Mouse (Mus musculus): ENCODE results near the gene Odf4.
A peak's percentile ranks its signal among the peaks of the same experiment; 100 is the strongest.
"Not testable (repeated sequence)": the region's sequence is repeated elsewhere in the genome, so short reads cannot be mapped to it uniquely, and the experiment has no call there.

Gene Odf4

GRCm38 (mm10) chr11:68926981-68927380 is at the start of gene Odf4:
Gene Odf4, minus strand, starts transcription at chr11:68927081.
- no peak for DNase-seq (ENCODE audit: low read depth, low spot score)

- DNase-seq (ENCODE audit: low read depth, low spot score), result no peak
Observed at GRCm38 (mm10) chr11:68975601-68976000, 48.7 kb upstream of the Odf4 start.

- DNase-seq (ENCODE audit: low read depth, low spot score), result no peak
Observed at GRCm38 (mm10) chr11:68975085-68975484, 48.2 kb upstream of the Odf4 start, which contains the start of gene Rangrf. Gene Rangrf, minus strand, starts transcription at chr11:68975185.

- DNase-seq (ENCODE audit: low read depth, low spot score), result no peak
Observed at GRCm38 (mm10) chr11:68974059-68974450, 47.2 kb upstream of the Odf4 start.

DNA sequence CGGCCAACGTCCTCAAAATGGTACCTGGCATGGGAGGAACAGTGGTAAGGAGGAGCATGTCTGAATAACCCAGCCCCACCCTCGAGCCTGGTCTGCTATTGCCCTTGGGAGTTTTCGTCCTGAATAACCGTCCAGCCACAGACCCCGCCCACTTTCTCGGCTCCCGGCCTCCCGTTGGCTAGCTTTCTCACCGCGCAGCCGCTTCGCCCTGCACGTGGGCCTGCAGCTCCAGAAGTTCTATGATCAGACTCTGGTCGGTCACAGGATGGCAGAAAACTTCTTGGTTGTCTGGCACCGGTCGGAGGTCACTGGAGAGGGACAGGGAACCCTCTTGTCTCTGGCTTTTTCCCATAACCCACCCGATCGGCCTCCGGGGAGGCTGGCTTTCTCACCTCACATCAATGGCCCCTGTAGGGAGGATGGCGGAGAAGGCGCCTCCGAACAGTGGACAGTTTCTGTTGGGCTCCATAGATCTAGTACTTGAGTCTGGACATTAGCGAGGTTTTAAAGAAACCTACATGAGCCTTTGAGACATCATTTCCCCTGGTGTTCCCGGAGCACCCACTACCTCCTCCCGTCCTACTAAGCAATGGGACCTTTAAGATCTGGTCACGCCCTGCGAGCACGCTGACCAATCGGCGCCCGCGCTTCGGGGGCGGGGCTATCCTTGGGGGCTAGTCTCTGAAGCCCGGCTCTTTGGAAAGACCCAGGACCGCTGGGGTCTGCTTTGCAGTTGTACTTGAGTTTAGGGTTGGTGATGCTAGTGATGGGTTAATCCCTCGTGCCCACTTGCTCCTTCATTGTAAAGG is 46.6 kb upstream of the Odf4 start:
- not testable (repeated sequence) for DNase-seq (ENCODE audit: low read depth, low spot score)

GRCm38 (mm10) chr11:68970232-68970631 is 43.4 kb upstream of the Odf4 start:
- DNase-seq (ENCODE audit: low read depth, low spot score), result no peak

DNA sequence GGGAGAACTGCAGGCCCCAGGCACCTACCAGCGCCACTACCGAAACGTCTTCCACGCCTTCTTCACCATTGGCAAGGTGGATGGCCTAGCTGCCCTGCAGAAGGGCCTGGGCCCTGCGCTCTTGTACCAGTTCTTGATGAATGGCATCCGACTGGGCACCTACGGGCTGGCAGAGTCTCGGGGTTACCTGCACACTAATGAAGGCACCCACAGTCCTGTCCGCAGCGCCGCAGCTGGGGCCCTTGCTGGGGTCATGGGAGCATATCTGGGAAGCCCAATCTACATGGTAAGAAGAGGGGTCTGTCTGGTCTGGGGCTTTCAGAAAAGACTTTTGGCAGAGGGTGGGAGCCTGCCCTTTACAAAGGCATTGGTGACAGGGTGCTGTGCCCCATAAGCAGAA is 41.9 kb upstream of the Odf4 start:
- DNase-seq (ENCODE audit: low read depth, low spot score), result no peak

GRCm38 (mm10) chr11:68967337-68968282 is 40.7 kb upstream of the Odf4 start, which contains the start of gene Slc25a35:
Gene Slc25a35, plus strand, starts transcription at chr11:68968131.
- peak; percentile 88 for DNase-seq (ENCODE audit: low read depth, low spot score)

DNA sequence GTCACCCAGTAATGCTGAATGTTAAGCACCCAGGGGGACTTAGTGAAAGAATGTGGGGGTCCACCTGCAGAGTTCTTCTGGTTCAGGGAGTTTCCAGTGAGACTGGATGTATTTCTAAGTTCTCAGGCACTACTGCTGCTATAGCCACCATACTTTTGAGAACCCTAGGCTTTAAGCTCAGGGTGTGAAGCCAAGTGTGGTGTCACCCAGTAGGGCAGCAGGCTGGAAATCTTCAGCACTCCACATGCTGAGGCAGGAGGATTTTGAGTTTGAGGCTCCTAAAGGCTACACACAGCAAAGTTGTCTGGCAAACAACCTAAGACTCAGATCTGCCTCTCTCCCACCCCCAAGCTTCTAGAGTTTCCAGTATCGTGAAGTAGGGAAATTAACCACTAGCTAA is 39.7 kb upstream of the Odf4 start:
- no peak for DNase-seq (ENCODE audit: low read depth, low spot score)

- no peak for DNase-seq (ENCODE audit: low read depth, low spot score)
Observed at GRCm38 (mm10) chr11:68965845-68966244, 39.0 kb upstream of the Odf4 start.

GRCm38 (mm10) chr11:68965050-68965449 is 38.2 kb upstream of the Odf4 start:
- no peak for DNase-seq (ENCODE audit: low read depth, low spot score)

- DNase-seq (ENCODE audit: low read depth, low spot score), result no peak
Observed at GRCm38 (mm10) chr11:68963405-68963804, 36.5 kb upstream of the Odf4 start.

GRCm38 (mm10) chr11:68962159-68962558 is 35.3 kb upstream of the Odf4 start:
- not testable (repeated sequence) for DNase-seq (ENCODE audit: low read depth, low spot score)

- DNase-seq (ENCODE audit: low read depth, low spot score), result no peak
Observed at GRCm38 (mm10) chr11:68961596-68961995, 34.7 kb upstream of the Odf4 start.

DNA sequence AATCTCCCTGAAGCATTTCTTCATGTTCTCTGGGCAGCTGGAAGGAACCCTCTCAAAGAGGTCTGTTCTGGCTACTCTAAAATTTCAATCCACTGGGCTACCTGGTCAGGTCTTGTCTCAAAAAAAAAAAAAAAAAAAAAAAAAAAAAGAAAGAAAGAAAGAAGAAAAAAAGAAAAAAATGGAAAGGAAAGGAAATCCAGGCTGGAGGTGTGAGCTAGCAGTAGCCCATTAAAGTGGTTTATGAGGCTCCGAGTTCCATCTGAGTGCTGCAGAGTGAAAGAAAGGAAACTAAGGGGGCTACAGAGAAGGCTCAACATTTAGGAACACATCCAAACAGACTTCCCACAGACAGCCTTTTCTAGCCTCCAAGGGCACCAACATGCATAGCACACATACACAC is 31.1 kb upstream of the Odf4 start:
- DNase-seq (ENCODE audit: low read depth, low spot score), result no peak

GRCm38 (mm10) chr11:68957308-68957707 is 30.4 kb upstream of the Odf4 start, which contains the start of gene Arhgef15:
Gene Arhgef15, minus strand, starts transcription at chr11:68957480.
- DNase-seq (ENCODE audit: low read depth, low spot score), result no peak

- DNase-seq (ENCODE audit: low read depth, low spot score), result no peak
Observed at GRCm38 (mm10) chr11:68956697-68957096, 29.8 kb upstream of the Odf4 start.

DNA sequence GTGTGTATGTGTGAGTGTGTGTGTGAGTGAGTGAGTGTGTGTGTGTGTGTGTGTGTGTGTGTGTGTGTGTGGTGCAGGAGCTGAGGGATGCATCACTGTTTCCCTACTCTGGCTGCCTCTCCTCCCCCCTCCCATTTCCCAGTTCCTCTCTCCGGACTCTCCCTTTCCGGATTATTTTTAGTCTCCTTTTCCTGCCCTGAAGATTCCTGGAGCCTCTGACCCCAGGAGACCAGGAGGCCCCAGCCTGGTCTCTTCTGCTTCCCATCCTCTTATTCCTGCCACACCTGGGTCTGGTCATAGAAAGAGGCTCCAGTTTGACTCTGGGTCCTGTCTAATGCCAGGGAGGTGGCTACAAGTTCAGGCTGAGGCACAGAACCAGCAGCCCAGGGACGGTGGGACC is 29.2 kb upstream of the Odf4 start:
- no peak for DNase-seq (ENCODE audit: low read depth, low spot score)

GRCm38 (mm10) chr11:68955473-68955872 is 28.6 kb upstream of the Odf4 start:
- no peak for DNase-seq (ENCODE audit: low read depth, low spot score)

GRCm38 (mm10) chr11:68954408-68954807 is 27.5 kb upstream of the Odf4 start:
- no peak for DNase-seq (ENCODE audit: low read depth, low spot score)

- no peak for DNase-seq (ENCODE audit: low read depth, low spot score)
Observed at GRCm38 (mm10) chr11:68953903-68954302, 27.0 kb upstream of the Odf4 start.

- no peak for DNase-seq (ENCODE audit: low read depth, low spot score)
Observed at GRCm38 (mm10) chr11:68947542-68947993, 20.7 kb upstream of the Odf4 start.
